Mouse (Mus musculus) liver, embryonic 16.5 days (tissue): ENCODE measurements around the gene Xpnpep3. TPM values are rescaled to one million over a fixed set of nuclear protein-coding genes. Genes with fewer than 3 reads are reported as not detected.
A peak's percentile ranks its signal among the peaks of the same experiment; 100 is the strongest.
"Not testable (repeated sequence)": the region's sequence is repeated elsewhere in the genome, so short reads cannot be mapped to it uniquely, and the experiment has no call there.

Experiments used
- ATAC-seq: fragments of 200-750 bp; cut with Nextera tagmentation; 2 replicates; pipeline ENCODE4 v1.8.0; 2017; ENCODE audit warnings: low read depth, mild to moderate bottlenecking, moderate number of reproducible peaks, moderate library complexity
- H3K27ac ChIP-seq: fragments of 300-500 bp; sonication (generic); 2 replicates; pipeline ENCODE4 v1.5.1; 2014; ENCODE audit warnings: mild to moderate bottlenecking, low read length
- H3K27me3 ChIP-seq: fragments of 300-500 bp; sonication (generic); 2 replicates; pipeline ENCODE4 v1.6.1; 2014; ENCODE audit warnings: low read depth, low read length, mixed read lengths; ENCODE audit not compliant: control insufficient read depth, insufficient read depth
- H3K36me3 ChIP-seq: fragments of 300-500 bp; sonication (generic); 2 replicates; pipeline ENCODE4 v1.6.1; 2014; ENCODE audit warnings: mild to moderate bottlenecking; ENCODE audit not compliant: control insufficient read depth, insufficient read depth
- H3K4me1 ChIP-seq: fragments of 300-500 bp; sonication (generic); 2 replicates; pipeline ENCODE4 v1.6.1; 2014; ENCODE audit warnings: low read depth, low read length, mixed read lengths; ENCODE audit not compliant: control insufficient read depth
- H3K4me2 ChIP-seq: fragments of 300-500 bp; sonication (generic); 2 replicates; pipeline ENCODE4 v1.6.1; 2014; ENCODE audit warnings: low read depth, low read length, mixed read lengths
- H3K4me3 ChIP-seq: fragments of 300-500 bp; sonication (generic); 2 replicates; pipeline ENCODE4 v1.5.1; 2014; ENCODE audit warnings: low read depth, mild to moderate bottlenecking, low read length
- H3K9ac ChIP-seq: fragments of 300-500 bp; sonication (generic); 2 replicates; pipeline ENCODE4 v1.6.1; 2014; ENCODE audit warnings: low read depth, low read length
- H3K9me3 ChIP-seq: fragments of 300-500 bp; sonication (generic); replicated peaks from 2 replicates; pipeline ENCODE4 v1.6.1; 2016; ENCODE audit warnings: low read length; ENCODE audit not compliant: control insufficient read depth
- WGBS: fragments of 180-500 bp; shearing (Covaris S2); extraction: QIAGEN DNeasy Blood & Tissue Kit; methylation state at CpG from one replicate; pipeline ENCODE4 v1.1.7; 2014; ENCODE audit not compliant: insufficient replicate concordance; 5-methylcytosine and 5-hydroxymethylcytosine counted together
- polyA plus RNA-seq: library from polyadenylated mRNA; unstranded; fragments of >200 nt; fragmentation: Nextera tagmentation; extraction: Ambion mirVana; gene quantifications from 2 replicates; pipeline ENCODE4 v1.2.1, GENCODE M21; 2015

The Xpnpep3 gene
- polyA plus RNA-seq, 1 experiment from 2014 or later, result 6.6 TPM

DNA sequence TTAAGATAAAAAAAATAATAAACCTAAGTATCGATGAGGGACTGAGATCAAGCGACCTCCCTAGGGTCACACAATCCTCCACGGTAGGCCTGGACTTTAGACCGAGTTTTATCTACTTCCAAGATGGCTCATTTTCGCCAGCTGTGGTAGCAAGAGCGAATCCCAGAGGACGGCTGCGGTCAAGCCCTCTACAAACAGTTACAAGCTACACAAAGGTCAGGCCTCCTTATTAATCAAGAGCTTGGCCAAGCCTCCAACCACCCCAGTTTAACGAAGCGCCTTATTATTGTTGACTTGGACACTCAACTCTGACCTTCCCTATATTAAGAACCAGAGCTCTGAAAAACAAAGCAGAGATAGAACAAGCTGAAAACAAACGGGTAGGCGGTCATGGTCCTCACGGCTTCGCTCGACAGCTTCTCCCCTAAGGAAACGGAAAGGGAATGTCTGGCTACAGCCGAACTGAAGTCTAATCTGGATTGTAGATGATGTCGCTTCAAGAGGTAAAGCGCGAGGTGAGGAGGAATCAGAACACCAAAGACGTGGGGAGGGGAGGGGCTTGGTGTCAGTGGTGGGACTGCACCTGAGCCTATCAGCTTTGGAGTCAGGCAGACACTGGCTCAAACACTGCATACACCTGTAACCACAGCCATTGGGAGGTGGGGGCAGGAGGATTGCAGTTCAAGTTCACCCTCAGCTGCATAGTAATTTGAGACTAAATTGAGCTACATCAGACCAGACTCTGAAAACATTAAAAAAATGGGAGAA, 79.7 kb downstream of the Xpnpep3 start:
- H3K27ac ChIP-seq, result no peak overlapping the region

DNA sequence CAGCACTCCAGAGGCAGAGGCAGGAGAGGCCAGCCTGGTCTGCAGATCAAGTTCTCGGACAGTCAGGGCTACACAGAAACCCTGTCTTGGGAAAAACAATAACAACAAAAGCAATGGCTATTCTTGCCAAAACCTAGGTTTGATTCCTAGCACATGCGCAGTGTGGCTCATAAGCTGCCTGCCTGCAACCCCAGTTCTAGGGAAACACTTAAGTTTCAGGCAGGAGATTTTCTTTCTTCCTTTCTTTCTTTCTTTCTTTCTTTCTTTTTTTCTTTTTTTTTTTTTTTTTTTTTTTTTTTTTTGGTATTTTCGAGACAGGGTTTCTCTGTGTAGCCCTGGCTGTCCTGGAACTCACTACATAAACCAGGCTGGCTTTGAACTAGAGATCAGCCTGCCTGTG, 80.3 kb downstream of the Xpnpep3 start:
- not testable (repeated sequence) for H3K27me3 ChIP-seq, H3K9ac ChIP-seq, H3K9me3 ChIP-seq, H3K4me1 ChIP-seq, H3K36me3 ChIP-seq, H3K4me2 ChIP-seq, H3K4me3 ChIP-seq, ATAC-seq, H3K27ac ChIP-seq
- 72% methylated on average over 3 of the region's 3 CpGs for WGBS

More for the DNA sequence above, 79.7 kb downstream of the Xpnpep3 start:
- peaks cover 8% of the 10 kb centered on the region for H3K4me1 ChIP-seq
- H3K36me3 ChIP-seq, result no peaks in the 10 kb centered on the region
- 68% methylated on average over 21 of the region's 21 CpGs for WGBS
- H3K27me3 ChIP-seq, result no peaks in the 10 kb centered on the region
- H3K9me3 ChIP-seq, result no peaks in the 10 kb centered on the region
- no peak overlapping the region for H3K4me3 ChIP-seq
- H3K9ac ChIP-seq, result no peak overlapping the region
- no peak for ATAC-seq
- no peak overlapping the region for H3K4me2 ChIP-seq

DNA sequence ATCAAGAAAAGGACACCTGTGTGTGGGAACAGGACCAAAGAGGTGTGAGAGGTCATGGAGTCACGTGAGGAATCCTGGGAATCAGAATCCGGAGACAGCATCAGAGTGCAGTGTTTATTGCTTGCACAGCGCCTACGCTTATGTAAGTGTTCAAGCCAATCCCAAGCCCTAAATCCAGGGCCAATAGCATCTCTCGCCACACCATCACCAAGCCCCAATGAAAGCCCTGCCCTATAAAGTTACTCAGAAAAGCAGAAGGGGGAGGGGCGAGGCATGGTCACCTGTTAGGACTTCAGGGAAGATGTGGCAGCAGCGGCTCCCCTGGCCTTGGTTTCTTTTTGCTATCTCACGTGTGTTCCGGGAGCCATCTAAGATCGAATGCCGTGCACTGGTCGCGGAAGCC, 81.0 kb downstream of the Xpnpep3 start:
- Histone ChIP-seq H3K27ac (no peak overlapping the region), H3K9ac (peak overlapping the region; percentile 40; the same call in 1 of the 2 replicates), H3K4me2 (peak overlapping the region; percentile 60), H3K4me3 (peak overlapping the region; percentile 36), H3K27me3 (no peaks in the 10 kb centered on the region), H3K36me3 (no peaks in the 10 kb centered on the region), H3K4me1 (peaks cover 8% of the 10 kb centered on the region), H3K9me3 (no peaks in the 10 kb centered on the region)
- peak; percentile 77 for ATAC-seq
- WGBS, result 8% methylated on average over 13 of the region's 13 CpGs

DNA sequence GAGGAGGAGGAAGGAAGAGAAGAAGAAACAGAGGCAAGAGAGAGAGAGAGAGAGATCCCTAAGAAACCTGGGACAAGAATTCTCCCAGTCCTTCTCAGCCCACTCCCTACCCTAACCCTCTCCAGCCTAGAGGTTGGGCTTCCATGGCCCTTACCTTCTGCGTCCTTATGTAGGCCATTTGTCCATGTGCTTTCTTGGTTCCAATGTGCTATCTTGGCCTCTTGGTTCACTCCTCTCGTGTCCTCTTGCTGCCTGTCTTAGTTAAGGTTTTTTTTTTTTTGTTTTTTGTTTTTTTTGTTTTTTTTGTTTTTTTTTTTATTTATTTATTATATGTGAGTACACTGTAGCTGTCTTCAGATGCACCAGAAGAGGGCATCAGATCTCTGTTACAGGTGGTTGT, 83.0 kb downstream of the Xpnpep3 start:
- no peaks in the 10 kb centered on the region for H3K36me3 ChIP-seq
- H3K9ac ChIP-seq, result no peak overlapping the region
- H3K9me3 ChIP-seq, result no peaks in the 10 kb centered on the region
- no peak overlapping the region for H3K27ac ChIP-seq
- H3K4me2 ChIP-seq, result no peak overlapping the region
- no peak for ATAC-seq
- 55% methylated on average over 2 of the region's 2 CpGs for WGBS
- H3K27me3 ChIP-seq, result no peaks in the 10 kb centered on the region
- H3K4me3 ChIP-seq, result no peak overlapping the region
- peaks cover 5% of the 10 kb centered on the region for H3K4me1 ChIP-seq

DNA sequence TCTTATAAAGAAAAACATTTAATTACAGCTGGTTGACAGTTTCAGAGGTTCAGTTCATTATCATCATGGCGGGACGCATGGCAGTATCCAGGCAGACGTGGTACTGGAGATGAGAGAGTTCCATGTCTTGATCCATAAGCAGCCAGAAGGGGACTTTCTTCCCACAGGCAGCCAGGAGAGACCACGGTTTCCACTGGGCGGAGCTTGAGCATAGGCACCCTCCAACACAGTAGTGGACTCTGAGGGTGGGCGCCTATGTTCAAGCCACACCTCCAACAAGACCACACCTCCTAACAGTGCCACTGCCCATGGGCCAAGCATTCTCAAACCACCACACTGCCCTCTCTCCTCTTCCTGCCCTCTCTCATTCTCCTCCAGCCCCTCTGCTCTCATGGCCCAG, 83.8 kb downstream of the Xpnpep3 start:
- no peak overlapping the region for H3K27ac ChIP-seq
- H3K9me3 ChIP-seq, result no peaks in the 10 kb centered on the region
- H3K27me3 ChIP-seq, result no peaks in the 10 kb centered on the region
- no peak overlapping the region for H3K4me3 ChIP-seq
- H3K36me3 ChIP-seq, result no peaks in the 10 kb centered on the region
- WGBS, result 75% methylated on average over 6 of the region's 6 CpGs
- no peak overlapping the region for H3K4me2 ChIP-seq
- peaks cover 5% of the 10 kb centered on the region for H3K4me1 ChIP-seq
- H3K9ac ChIP-seq, result no peak overlapping the region
- ATAC-seq, result no peak

DNA sequence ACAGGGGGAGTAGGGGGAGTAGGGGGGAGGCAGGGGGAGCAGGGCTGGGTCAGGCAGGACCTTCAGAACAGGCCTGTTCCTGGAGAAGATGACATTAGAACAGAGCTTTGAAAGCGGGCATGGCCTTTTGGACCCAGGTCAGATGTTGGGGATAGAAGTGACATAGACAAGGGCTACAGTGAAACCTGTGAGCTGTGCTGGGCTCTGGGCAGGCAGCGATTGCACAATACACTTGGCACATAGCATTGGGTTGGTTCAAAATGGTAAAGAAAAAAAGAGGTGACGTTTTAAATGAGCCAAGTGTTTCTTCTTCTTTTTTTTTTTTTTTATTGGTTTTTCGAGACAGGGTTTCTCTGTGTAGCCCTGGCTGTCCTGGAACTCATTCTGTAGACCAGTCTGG, 85.5 kb downstream of the Xpnpep3 start:
- 56% methylated on average over 4 of the region's 4 CpGs for WGBS
- H3K4me3 ChIP-seq, result no peak overlapping the region

DNA sequence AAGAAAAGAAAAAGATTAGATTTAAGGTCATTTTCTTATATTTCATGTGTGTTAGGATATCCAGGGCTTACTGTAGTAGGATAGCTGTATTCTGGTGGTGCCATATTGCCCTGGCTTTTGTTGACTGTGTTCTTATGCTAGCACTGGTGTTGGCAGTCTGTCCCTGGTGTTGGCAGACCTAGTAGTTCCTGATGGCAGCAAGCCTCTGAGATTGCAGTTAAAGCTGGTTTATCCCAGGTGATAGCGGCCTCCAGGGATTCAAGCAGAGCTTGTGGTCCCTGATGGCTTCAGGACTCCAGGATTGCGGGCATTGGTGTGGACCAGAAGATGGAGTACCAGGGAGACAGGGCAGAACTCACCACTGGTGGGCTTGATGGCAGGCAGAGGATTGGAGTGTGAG, 103.5 kb downstream of the Xpnpep3 start:
- no peaks in the 10 kb centered on the region for H3K27me3 ChIP-seq
- no peak overlapping the region for H3K9ac ChIP-seq
- H3K9me3 ChIP-seq, result no peaks in the 10 kb centered on the region
- H3K4me3 ChIP-seq, result no peak overlapping the region
- WGBS, result 78% methylated on average over 2 of the region's 2 CpGs
- no peaks in the 10 kb centered on the region for H3K36me3 ChIP-seq
- ATAC-seq, result no peak
- no peak overlapping the region for H3K27ac ChIP-seq
- H3K4me1 ChIP-seq, result no peaks in the 10 kb centered on the region
- no peak overlapping the region for H3K4me2 ChIP-seq

More for the DNA sequence above, 85.5 kb downstream of the Xpnpep3 start:
- ATAC-seq, result peak; percentile 50; the same call in 1 of the 2 replicates
- H3K9ac ChIP-seq, result no peak overlapping the region
- H3K4me1 ChIP-seq, result peaks cover 5% of the 10 kb centered on the region
- H3K27ac ChIP-seq, result no peak overlapping the region
- no peaks in the 10 kb centered on the region for H3K36me3 ChIP-seq
- H3K9me3 ChIP-seq, result no peaks in the 10 kb centered on the region
- H3K4me2 ChIP-seq, result no peak overlapping the region
- H3K27me3 ChIP-seq, result no peaks in the 10 kb centered on the region

DNA sequence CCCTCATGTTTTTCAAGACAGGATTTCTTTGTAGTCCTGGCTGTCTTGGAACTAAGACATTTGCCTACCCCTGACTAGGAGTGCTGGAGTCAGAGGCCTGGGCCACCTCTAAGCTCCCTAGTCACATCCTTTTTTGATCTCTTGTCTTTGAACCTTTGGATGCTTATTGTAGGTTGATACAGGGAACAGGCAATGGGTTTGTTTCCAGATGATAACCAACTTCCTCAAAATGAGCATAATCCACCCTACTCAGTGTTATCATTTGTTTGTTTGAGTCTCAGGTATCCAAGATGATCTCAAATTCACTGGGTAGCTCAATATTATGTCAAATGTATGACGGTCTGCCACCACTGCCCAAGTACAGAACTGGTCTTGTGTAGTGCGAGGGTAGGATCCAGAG, 104.1 kb downstream of the Xpnpep3 start:
- no peaks in the 10 kb centered on the region for H3K9me3 ChIP-seq
- no peak overlapping the region for H3K27ac ChIP-seq
- 67% methylated on average over 2 of the region's 2 CpGs for WGBS

More for the DNA sequence above, 104.1 kb downstream of the Xpnpep3 start:
- Histone ChIP-seq H3K27me3 (no peaks in the 10 kb centered on the region), H3K4me1 (no peaks in the 10 kb centered on the region), H3K4me2 (no peak overlapping the region), H3K9ac (no peak overlapping the region), H3K4me3 (no peak overlapping the region), H3K36me3 (no peaks in the 10 kb centered on the region)
- ATAC-seq, result no peak
